Mouse (Mus musculus) spleen, postnatal 4 days (tissue): ENCODE measurements around the gene B4galnt1.

Experiments used
- DNase-seq, 2 experiments: peaks; one replicate each; pipeline ENCODE4 v3.0.0; 2022; ENCODE audit warnings: low spot score in 2 of 2

B4galnt1 gene

GRCm38 (mm10) chr10:127167614-127168192, 2.7 kb downstream of the B4galnt1 start:
- DNase-seq: peak in 1 of 2 experiments; percentile 65

DNA sequence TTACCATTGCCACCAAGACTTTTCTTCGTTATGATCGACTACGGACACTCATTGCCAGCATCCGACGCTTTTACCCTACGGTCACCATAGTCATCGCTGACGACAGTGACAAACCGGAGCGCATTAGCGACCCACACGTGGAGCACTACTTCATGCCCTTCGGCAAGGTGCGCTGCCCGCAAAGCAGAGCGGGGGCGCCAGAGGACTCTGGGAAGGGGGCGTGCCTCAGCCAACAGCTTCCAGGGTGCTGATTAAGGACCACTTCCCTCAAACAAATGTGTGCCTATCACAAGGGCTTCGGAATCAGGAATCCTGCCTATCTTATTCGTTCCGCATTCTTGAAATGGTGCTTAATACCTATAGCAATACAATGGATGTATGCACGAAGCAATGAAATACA, 5.0 kb downstream of the B4galnt1 start:
- peak in 1 of 2 experiments; percentile 76 for DNase-seq

DNA sequence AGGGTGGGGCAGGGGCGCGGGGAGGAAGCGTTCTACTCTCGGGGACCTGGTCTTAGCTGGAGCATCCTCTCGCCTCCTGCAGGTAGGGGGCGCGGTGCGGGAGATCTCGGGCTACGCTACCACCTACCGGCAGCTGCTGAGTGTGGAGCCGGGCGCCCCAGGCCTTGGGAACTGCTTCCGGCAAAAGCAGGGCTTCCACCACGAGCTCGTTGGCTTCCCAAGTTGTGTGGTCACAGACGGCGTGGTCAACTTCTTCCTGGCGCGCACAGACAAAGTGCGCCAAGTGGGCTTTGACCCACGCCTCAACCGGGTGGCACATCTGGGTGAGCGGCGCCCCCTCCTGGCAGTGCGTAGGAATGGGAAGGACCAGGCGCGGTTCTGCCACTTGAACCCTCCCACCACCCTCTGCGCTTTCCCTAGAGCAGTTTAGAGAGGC, 5.8 kb downstream of the B4galnt1 start:
- peak; percentile 82 to 94 for DNase-seq

GRCm38 (mm10) chr10:127171631-127172200, 6.7 kb downstream of the B4galnt1 start:
- DNase-seq: no peak

GRCm38 (mm10) chr10:127173148-127174065, 8.4 kb downstream of the B4galnt1 start:
- DNase-seq: peak in 1 of 2 experiments; percentile 64

- peak in 1 of 2 experiments; percentile 59 for DNase-seq
Observed at GRCm38 (mm10) chr10:127174170-127174569, 9.1 kb downstream of the B4galnt1 start.

GRCm38 (mm10) chr10:127176228-127176627, 11.2 kb downstream of the B4galnt1 start:
- no peak for DNase-seq

- DNase-seq: peak in 1 of 2 experiments; percentile 59
Observed at GRCm38 (mm10) chr10:127176756-127177155, 11.7 kb downstream of the B4galnt1 start.

GRCm38 (mm10) chr10:127177235-127177634, 12.2 kb downstream of the B4galnt1 start:
- DNase-seq: peak; percentile 12 to 57

GRCm38 (mm10) chr10:127177719-127178118, 12.7 kb downstream of the B4galnt1 start:
- DNase-seq: peak; percentile 61 to 84

- DNase-seq: peak in 1 of 2 experiments; percentile 66
Observed at GRCm38 (mm10) chr10:127178286-127179027, 13.4 kb downstream of the B4galnt1 start.

- DNase-seq: no peak
Observed at GRCm38 (mm10) chr10:127179871-127180694, 15.1 kb downstream of the B4galnt1 start, which contains the start of gene Slc26a10. Slc26a10 (minus strand) TSS chr10:127180645.

GRCm38 (mm10) chr10:127180695-127181047, 15.6 kb downstream of the B4galnt1 start:
- no peak for DNase-seq

- DNase-seq: no peak
Observed at GRCm38 (mm10) chr10:127181566-127181965, 16.5 kb downstream of the B4galnt1 start.

DNA sequence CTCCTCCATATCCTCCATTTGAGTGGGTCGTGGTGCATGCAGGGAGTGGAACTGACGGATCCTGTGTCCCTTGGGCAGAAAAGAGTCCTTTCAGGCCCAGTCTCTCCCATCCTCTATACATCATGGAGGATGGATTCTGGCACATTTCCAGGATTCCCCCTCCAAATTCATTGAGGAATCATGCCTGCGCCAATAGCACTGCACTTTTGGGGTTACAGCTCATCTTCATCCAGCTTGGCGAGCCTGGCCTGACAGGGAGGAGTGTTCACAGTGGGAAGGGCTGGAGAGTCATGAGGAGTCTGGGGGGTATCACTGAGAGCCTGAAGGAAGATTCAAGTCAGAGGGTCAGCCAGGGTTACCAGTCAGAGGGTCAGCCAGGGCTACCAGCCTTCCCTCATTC, 17.6 kb downstream of the B4galnt1 start:
- DNase-seq: no peak

- DNase-seq: no peak
Observed at GRCm38 (mm10) chr10:127183759-127184158, 18.7 kb downstream of the B4galnt1 start.

GRCm38 (mm10) chr10:127185101-127185500, 20.1 kb downstream of the B4galnt1 start:
- no peak for DNase-seq

- no peak for DNase-seq
Observed at GRCm38 (mm10) chr10:127185506-127185905, 20.5 kb downstream of the B4galnt1 start.

DNA sequence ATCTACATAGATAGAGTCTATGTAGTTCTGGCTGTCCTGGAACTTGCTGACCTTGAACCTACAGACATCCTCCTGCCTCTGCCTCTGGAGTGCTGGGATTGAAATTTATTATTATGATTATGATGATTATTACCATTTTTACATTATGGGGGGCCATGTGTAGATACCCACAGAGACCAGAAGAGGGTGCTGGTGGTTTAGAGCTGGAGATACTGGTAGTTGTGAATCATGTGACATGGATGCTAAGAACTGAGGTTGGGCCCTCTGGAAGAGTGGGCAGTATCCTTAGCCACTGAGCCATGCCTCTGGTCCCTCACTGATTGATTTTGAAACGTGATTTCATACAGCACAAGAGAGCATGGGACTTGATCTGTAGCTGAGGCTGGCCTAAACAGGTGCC, 21.4 kb downstream of the B4galnt1 start:
- no peak for DNase-seq

GRCm38 (mm10) chr10:127187371-127188078, 22.5 kb downstream of the B4galnt1 start:
- DNase-seq: no peak
